Mouse (Mus musculus): ENCODE measurements around the gene Psmb1. TPM values are rescaled to one million over a fixed set of nuclear protein-coding genes. Genes with fewer than 3 reads are reported as not detected.
"Not testable (repeated sequence)": the region's sequence is repeated elsewhere in the genome, so short reads cannot be mapped to it uniquely, and the experiment has no call there.

The Psmb1 gene
- polyA plus RNA-seq, 1 experiment from 2014 or later: 244 TPM

- Histone ChIP-seq H3K9ac (no peak overlapping the region), H3K4me2 (replicated peaks) (no peak overlapping the region), H3K36me3 (peaks cover under 1% of the 10 kb centered on the region; the same call in 1 of the 2 replicates), H3K4me1 (no peaks in the 10 kb centered on the region), H3K27ac (no peak overlapping the region), H3K27me3 (no peaks in the 10 kb centered on the region), H3K4me3 (no peak overlapping the region), H3K9me3 (no peaks in the 10 kb centered on the region)
- WGBS: 87% methylated on average over 2 of the region's 2 CpGs
- no peak for ATAC-seq (ENCODE audit: insufficient number of reproducible peaks, insufficient read depth, low FRiP score, low TSS enrichment)
Measured at GRCm38 (mm10) chr17:15456595-15456994, 43.0 kb downstream of the Psmb1 start.

GRCm38 (mm10) chr17:15455203-15455602, 44.3 kb downstream of the Psmb1 start:
- H3K4me3 ChIP-seq: no peak overlapping the region
- no peaks in the 10 kb centered on the region for H3K9me3 ChIP-seq
- H3K9ac ChIP-seq: no peak overlapping the region
- no peaks in the 10 kb centered on the region for H3K4me1 ChIP-seq
- no peak for ATAC-seq (ENCODE audit: insufficient number of reproducible peaks, insufficient read depth, low FRiP score, low TSS enrichment)
- H3K27ac ChIP-seq: no peak overlapping the region
- no peak overlapping the region for H3K4me2 ChIP-seq (replicated peaks)
- no peaks in the 10 kb centered on the region for H3K36me3 ChIP-seq
- no peaks in the 10 kb centered on the region for H3K27me3 ChIP-seq
- 81% methylated on average over 4 of the region's 4 CpGs for WGBS

GRCm38 (mm10) chr17:15449606-15450005, 49.9 kb downstream of the Psmb1 start:
- H3K4me2 ChIP-seq (replicated peaks): no peak overlapping the region
- no peaks in the 10 kb centered on the region for H3K4me1 ChIP-seq
- no peaks in the 10 kb centered on the region for H3K9me3 ChIP-seq
- ATAC-seq (ENCODE audit: insufficient number of reproducible peaks, insufficient read depth, low FRiP score, low TSS enrichment): no peak
- no peaks in the 10 kb centered on the region for H3K36me3 ChIP-seq
- H3K4me3 ChIP-seq: no peak overlapping the region
- no peak overlapping the region for H3K9ac ChIP-seq
- WGBS: 62% methylated on average over 3 of the region's 3 CpGs
- H3K27me3 ChIP-seq: no peaks in the 10 kb centered on the region
- no peak overlapping the region for H3K27ac ChIP-seq

- H3K9me3 ChIP-seq; H3K9ac ChIP-seq; H3K36me3 ChIP-seq; H3K27me3 ChIP-seq; H3K4me3 ChIP-seq; ATAC-seq (ENCODE audit: insufficient number of reproducible peaks, insufficient read depth, low FRiP score, low TSS enrichment); H3K4me1 ChIP-seq; H3K27ac ChIP-seq; H3K4me2 ChIP-seq (replicated peaks): not testable (repeated sequence)
- WGBS: 64% methylated on average over 6 of the region's 6 CpGs
Measured at GRCm38 (mm10) chr17:15449144-15449543, 50.4 kb downstream of the Psmb1 start.

GRCm38 (mm10) chr17:15447831-15448230, 51.7 kb downstream of the Psmb1 start:
- no peak overlapping the region for H3K4me2 ChIP-seq (replicated peaks)
- no peaks in the 10 kb centered on the region for H3K9me3 ChIP-seq
- WGBS: 75% methylated on average over 5 of the region's 5 CpGs
- no peak overlapping the region for H3K27ac ChIP-seq
- no peak for ATAC-seq (ENCODE audit: insufficient number of reproducible peaks, insufficient read depth, low FRiP score, low TSS enrichment)
- H3K27me3 ChIP-seq: no peaks in the 10 kb centered on the region
- no peaks in the 10 kb centered on the region for H3K36me3 ChIP-seq
- no peak overlapping the region for H3K4me3 ChIP-seq
- H3K4me1 ChIP-seq: no peaks in the 10 kb centered on the region
- no peak overlapping the region for H3K9ac ChIP-seq

GRCm38 (mm10) chr17:15445421-15445820, 54.1 kb downstream of the Psmb1 start:
- H3K4me1 ChIP-seq: peaks cover 10% of the 10 kb centered on the region
- H3K27me3 ChIP-seq: no peaks in the 10 kb centered on the region
- H3K36me3 ChIP-seq: no peaks in the 10 kb centered on the region
- no peak overlapping the region for H3K9ac ChIP-seq
- H3K4me2 ChIP-seq (replicated peaks): no peak overlapping the region
- no peaks in the 10 kb centered on the region for H3K9me3 ChIP-seq
- ATAC-seq (ENCODE audit: insufficient number of reproducible peaks, insufficient read depth, low FRiP score, low TSS enrichment): no peak
- no peak overlapping the region for H3K4me3 ChIP-seq
- 78% methylated on average over 3 of the region's 3 CpGs for WGBS
- H3K27ac ChIP-seq: no peak overlapping the region

- Histone ChIP-seq H3K36me3 (no peaks in the 10 kb centered on the region), H3K27ac (peak overlapping the region; percentile 52; the same call in 1 of the 2 replicates), H3K4me2 (replicated peaks) (peak overlapping the region; percentile 35), H3K9ac (no peak overlapping the region), H3K4me1 (peaks cover 13% of the 10 kb centered on the region), H3K27me3 (no peaks in the 10 kb centered on the region), H3K9me3 (no peaks in the 10 kb centered on the region), H3K4me3 (no peak overlapping the region)
- 7% methylated on average over 11 of the region's 11 CpGs for WGBS
- peak; percentile 90 for ATAC-seq (ENCODE audit: insufficient number of reproducible peaks, insufficient read depth, low FRiP score, low TSS enrichment)
Measured at GRCm38 (mm10) chr17:15440463-15441121, 59.0 kb downstream of the Psmb1 start.

GRCm38 (mm10) chr17:15440067-15440462, 59.5 kb downstream of the Psmb1 start:
- H3K9ac ChIP-seq: no peak overlapping the region

GRCm38 (mm10) chr17:15434748-15435147, 64.8 kb downstream of the Psmb1 start:
- ATAC-seq (ENCODE audit: insufficient number of reproducible peaks, insufficient read depth, low FRiP score, low TSS enrichment): no peak
- no peak overlapping the region for H3K4me2 ChIP-seq (replicated peaks)
- H3K9ac ChIP-seq: no peak overlapping the region
- H3K27ac ChIP-seq: no peak overlapping the region
- no peak overlapping the region for H3K4me3 ChIP-seq
- no peaks in the 10 kb centered on the region for H3K27me3 ChIP-seq
- 74% methylated on average over 3 of the region's 3 CpGs for WGBS
- H3K9me3 ChIP-seq: no peaks in the 10 kb centered on the region
- H3K36me3 ChIP-seq: peaks cover 28% of the 10 kb centered on the region
- no peaks in the 10 kb centered on the region for H3K4me1 ChIP-seq

More at GRCm38 (mm10) chr17:15440067-15440462, 59.5 kb downstream of the Psmb1 start:
- WGBS: 69% methylated on average over 8 of the region's 8 CpGs
- no peaks in the 10 kb centered on the region for H3K9me3 ChIP-seq
- H3K27me3 ChIP-seq: no peaks in the 10 kb centered on the region
- H3K27ac ChIP-seq: peak overlapping the region; percentile 52; the same call in 1 of the 2 replicates
- H3K4me1 ChIP-seq: peaks cover 13% of the 10 kb centered on the region
- peak overlapping the region; percentile 35 for H3K4me2 ChIP-seq (replicated peaks)
- H3K36me3 ChIP-seq: no peaks in the 10 kb centered on the region
- H3K4me3 ChIP-seq: no peak overlapping the region
- no peak for ATAC-seq (ENCODE audit: insufficient number of reproducible peaks, insufficient read depth, low FRiP score, low TSS enrichment)

- Histone ChIP-seq H3K27me3 (no peaks in the 10 kb centered on the region), H3K9ac (no peak overlapping the region), H3K27ac (no peak overlapping the region), H3K36me3 (peaks cover 44% of the 10 kb centered on the region), H3K9me3 (no peaks in the 10 kb centered on the region), H3K4me2 (replicated peaks) (no peak overlapping the region), H3K4me1 (no peaks in the 10 kb centered on the region), H3K4me3 (no peak overlapping the region)
- ATAC-seq (ENCODE audit: insufficient number of reproducible peaks, insufficient read depth, low FRiP score, low TSS enrichment): no peak
- WGBS: 88% methylated on average over 3 of the region's 3 CpGs
Measured at GRCm38 (mm10) chr17:15432036-15432435, 67.5 kb downstream of the Psmb1 start.

GRCm38 (mm10) chr17:15431551-15431950, 68.0 kb downstream of the Psmb1 start:
- WGBS: 92% methylated on average over 4 of the region's 4 CpGs
- H3K27me3 ChIP-seq: no peaks in the 10 kb centered on the region
- no peak overlapping the region for H3K4me2 ChIP-seq (replicated peaks)
- no peak overlapping the region for H3K9ac ChIP-seq
- H3K4me3 ChIP-seq: no peak overlapping the region
- no peaks in the 10 kb centered on the region for H3K4me1 ChIP-seq
- H3K9me3 ChIP-seq: no peaks in the 10 kb centered on the region
- ATAC-seq (ENCODE audit: insufficient number of reproducible peaks, insufficient read depth, low FRiP score, low TSS enrichment): no peak
- H3K36me3 ChIP-seq: peaks cover 48% of the 10 kb centered on the region
- no peak overlapping the region for H3K27ac ChIP-seq

- ATAC-seq (ENCODE audit: insufficient number of reproducible peaks, insufficient read depth, low FRiP score, low TSS enrichment): no peak
- H3K4me3 ChIP-seq: no peak overlapping the region
- H3K4me1 ChIP-seq: no peaks in the 10 kb centered on the region
- 70% methylated on average over 5 of the region's 5 CpGs for WGBS
- H3K27me3 ChIP-seq: no peaks in the 10 kb centered on the region
- H3K9ac ChIP-seq: no peak overlapping the region
- H3K9me3 ChIP-seq: no peaks in the 10 kb centered on the region
- peaks cover 50% of the 10 kb centered on the region for H3K36me3 ChIP-seq
- no peak overlapping the region for H3K27ac ChIP-seq
- no peak overlapping the region for H3K4me2 ChIP-seq (replicated peaks)
Measured at GRCm38 (mm10) chr17:15431021-15431514, 68.5 kb downstream of the Psmb1 start.
